Mouse (Mus musculus) forebrain, embryonic 12.5 days (tissue): ENCODE results near the gene Negr1. TPM values are rescaled to one million over a fixed set of nuclear protein-coding genes. Genes with fewer than 3 reads are reported as not detected.

Source experiments
- ATAC-seq: fragments of 200-750 bp; cut with Nextera tagmentation; 2 replicates; pipeline ENCODE4 v1.8.0; 2017; ENCODE audit warnings: moderate TSS enrichment; ENCODE audit not compliant: low FRiP score
- H3K27ac ChIP-seq: fragments of 300-500 bp; sonication (generic); 2 replicates; pipeline ENCODE4 v1.5.1; 2016; ENCODE audit warnings: mild to moderate bottlenecking
- H3K27me3 ChIP-seq: fragments of 300-500 bp; sonication (generic); 2 replicates; pipeline ENCODE4 v1.6.1; 2016; ENCODE audit warnings: mild to moderate bottlenecking
- H3K36me3 ChIP-seq: fragments of 300-500 bp; sonication (generic); replicated peaks from 2 replicates; pipeline ENCODE4 v1.6.1; 2016; ENCODE audit warnings: mild to moderate bottlenecking
- H3K4me1 ChIP-seq: fragments of 300-500 bp; sonication (generic); 2 replicates; pipeline ENCODE4 v1.6.1; 2016
- H3K4me2 ChIP-seq: fragments of 300-500 bp; sonication (generic); 2 replicates; pipeline ENCODE4 v1.6.1; 2016; ENCODE audit warnings: mild to moderate bottlenecking, moderate library complexity
- H3K4me3 ChIP-seq: fragments of 300-500 bp; sonication (generic); replicated peaks from 2 replicates; pipeline ENCODE4 v1.5.1; 2016; ENCODE audit warnings: mild to moderate bottlenecking
- H3K9ac ChIP-seq: fragments of 300-500 bp; sonication (generic); 2 replicates; pipeline ENCODE4 v1.6.1; 2016; ENCODE audit warnings: mild to moderate bottlenecking
- H3K9me3 ChIP-seq: fragments of 300-500 bp; sonication (generic); 2 replicates; pipeline ENCODE4 v1.6.1; 2016
- WGBS: fragments of 180-500 bp; shearing (Covaris S2); methylation state at CpG from one replicate; pipeline ENCODE4 v1.1.7; 2016; 5-methylcytosine and 5-hydroxymethylcytosine counted together
- polyA plus RNA-seq: library from polyadenylated mRNA; unstranded; fragments of >200 nt; fragmentation: Nextera tagmentation; extraction: Ambion mirVana; gene quantifications from 2 replicates; pipeline ENCODE4 v1.2.1, GENCODE M21; 2016

Negr1 gene
- polyA plus RNA-seq, 1 experiment from 2014 or later: 16.2 TPM

DNA sequence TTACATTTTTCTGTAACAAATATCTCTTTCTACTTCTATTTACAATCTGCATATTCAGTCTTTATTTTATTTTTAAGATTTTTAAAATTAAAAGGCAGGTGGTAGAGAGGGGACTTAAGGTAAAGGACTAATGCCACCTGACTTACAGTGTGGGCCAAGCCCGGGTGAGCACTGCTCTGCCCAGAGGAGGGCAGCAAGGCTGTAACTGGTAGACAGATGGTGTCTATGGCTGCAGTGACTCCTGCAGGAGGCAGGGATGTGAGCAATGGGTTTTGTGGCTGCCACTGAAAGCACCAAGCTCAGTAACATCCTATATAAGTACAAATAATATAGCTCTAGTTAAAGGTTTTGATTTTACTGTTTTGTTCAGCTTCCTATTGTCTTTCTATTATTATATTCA lies 210.5 kb downstream of the Negr1 start:
- H3K27ac ChIP-seq: no peak overlapping the region
- H3K9ac ChIP-seq: no peak overlapping the region
- H3K4me3 ChIP-seq: no peak overlapping the region
- H3K4me1 ChIP-seq: no peaks in the 10 kb centered on the region; the same call in 1 of the 2 replicates
- no peaks in the 10 kb centered on the region for H3K9me3 ChIP-seq
- H3K36me3 ChIP-seq: no peaks in the 10 kb centered on the region
- ATAC-seq: peak; percentile 42; the same call in 1 of the 2 replicates
- no peak overlapping the region for H3K4me2 ChIP-seq
- no peaks in the 10 kb centered on the region for H3K27me3 ChIP-seq
- 50% methylated on average over 1 of the region's 1 CpGs for whole genome bisulfite sequencing

DNA sequence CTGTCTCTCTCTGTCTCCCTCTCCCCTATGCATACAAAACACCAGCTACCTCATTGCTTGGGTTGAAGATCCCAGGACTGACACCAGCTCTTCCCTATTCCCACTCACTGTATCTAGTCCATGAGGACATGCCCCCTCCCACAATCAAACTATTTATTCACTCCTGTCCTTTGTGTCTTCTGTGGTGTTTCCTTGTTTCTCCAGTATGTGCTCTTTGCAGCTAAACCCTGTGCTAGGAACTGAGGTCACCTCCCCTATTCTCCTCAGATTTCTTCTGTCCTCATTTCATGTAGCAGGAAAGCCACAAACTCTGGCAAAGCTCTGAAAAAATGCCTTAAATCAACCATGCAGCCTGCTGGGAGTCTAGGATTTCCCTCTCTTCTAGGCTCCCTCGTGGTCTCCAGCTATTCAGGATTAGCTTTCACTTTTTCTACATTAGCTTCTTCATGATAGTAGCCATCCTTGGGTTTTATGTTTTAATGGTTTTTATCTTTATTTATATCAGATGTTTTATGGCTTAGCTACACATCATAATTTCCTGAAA lies 222.8 kb downstream of the Negr1 start:
- Histone ChIP-seq H3K9me3 (no peaks in the 10 kb centered on the region), H3K4me1 (peaks cover 4% of the 10 kb centered on the region), H3K4me2 (no peak overlapping the region), H3K27ac (no peak overlapping the region), H3K9ac (no peak overlapping the region), H3K36me3 (no peaks in the 10 kb centered on the region), H3K27me3 (no peaks in the 10 kb centered on the region), H3K4me3 (no peak overlapping the region)
- WGBS: 61% methylated on average over 1 of the region's 1 CpGs
- no peak for ATAC-seq

- ATAC-seq: no peak
- Histone ChIP-seq H3K36me3 (no peaks in the 10 kb centered on the region), H3K4me3 (no peak overlapping the region)
Measured at GRCm38 (mm10) chr3:156786355-156786754, 224.8 kb downstream of the Negr1 start.

GRCm38 (mm10) chr3:156791234-156791633 lies 229.6 kb downstream of the Negr1 start:
- H3K9me3 ChIP-seq: no peaks in the 10 kb centered on the region
- no peaks in the 10 kb centered on the region for H3K27me3 ChIP-seq
- no peak overlapping the region for H3K4me2 ChIP-seq
- no peak overlapping the region for H3K27ac ChIP-seq
- H3K9ac ChIP-seq: no peak overlapping the region
- H3K4me3 ChIP-seq: no peak overlapping the region
- peaks cover 10% of the 10 kb centered on the region; the same call in 1 of the 2 replicates for H3K4me1 ChIP-seq
- no peaks in the 10 kb centered on the region for H3K36me3 ChIP-seq
- ATAC-seq: peak; percentile 64; the same call in 1 of the 2 replicates

More at GRCm38 (mm10) chr3:156786355-156786754, 224.8 kb downstream of the Negr1 start:
- no peak overlapping the region for H3K4me2 ChIP-seq
- H3K27ac ChIP-seq: no peak overlapping the region
- no peaks in the 10 kb centered on the region for H3K27me3 ChIP-seq
- no peaks in the 10 kb centered on the region for H3K9me3 ChIP-seq
- 67% methylated on average over 1 of the region's 1 CpGs for WGBS
- no peak overlapping the region for H3K9ac ChIP-seq
- H3K4me1 ChIP-seq: peaks cover 7% of the 10 kb centered on the region

DNA sequence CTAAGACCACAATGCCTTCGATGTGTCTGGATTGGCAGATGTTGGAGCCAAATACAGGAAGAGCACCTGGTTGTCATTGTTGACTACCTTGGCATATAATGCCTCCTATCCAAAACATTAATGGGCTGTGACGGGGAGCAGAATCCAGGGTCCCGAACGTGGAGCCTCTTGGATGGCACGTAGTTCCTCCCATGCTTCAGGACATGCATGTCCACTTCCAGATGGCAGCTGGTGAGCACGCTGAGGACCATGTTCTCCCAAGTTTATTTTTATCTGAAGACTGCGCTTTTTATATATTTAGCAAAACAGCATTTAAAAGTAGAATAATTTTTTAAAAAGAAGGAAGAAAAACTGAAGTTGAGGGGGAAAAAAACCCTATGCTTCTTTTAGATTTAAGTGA lies 231.1 kb downstream of the Negr1 start:
- no peak overlapping the region for H3K9ac ChIP-seq
- ATAC-seq: no peak
- WGBS: 91% methylated on average over 7 of the region's 7 CpGs

DNA sequence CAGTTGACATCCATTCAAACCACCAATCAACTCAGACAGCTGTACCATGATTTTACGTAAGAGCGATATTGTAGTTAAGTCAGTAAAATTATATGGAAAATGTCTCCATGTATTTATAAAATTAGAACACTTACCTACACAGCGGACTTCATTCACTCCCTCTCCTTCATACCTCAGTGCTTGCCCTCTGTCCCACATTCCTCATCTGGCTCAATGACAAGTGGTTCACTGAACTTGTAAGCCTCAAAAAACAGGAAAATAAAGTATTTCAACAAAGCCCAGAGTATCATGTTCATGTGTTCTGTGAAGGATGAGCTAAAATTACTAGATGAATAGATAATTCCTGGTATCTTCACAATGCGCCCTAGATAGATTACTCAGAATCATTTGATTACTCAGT lies 232.5 kb downstream of the Negr1 start:
- Histone ChIP-seq H3K36me3 (no peaks in the 10 kb centered on the region), H3K4me3 (no peak overlapping the region), H3K27ac (no peak overlapping the region), H3K9ac (no peak overlapping the region), H3K4me1 (peaks cover 11% of the 10 kb centered on the region; the same call in 1 of the 2 replicates), H3K9me3 (no peaks in the 10 kb centered on the region), H3K27me3 (no peaks in the 10 kb centered on the region), H3K4me2 (no peak overlapping the region)
- no peak for ATAC-seq
- 89% methylated on average over 4 of the region's 4 CpGs for WGBS

More for the DNA sequence above, 231.1 kb downstream of the Negr1 start:
- Histone ChIP-seq H3K27ac (no peak overlapping the region), H3K4me3 (no peak overlapping the region), H3K4me2 (no peak overlapping the region), H3K9me3 (no peaks in the 10 kb centered on the region), H3K27me3 (no peaks in the 10 kb centered on the region), H3K4me1 (peaks cover 11% of the 10 kb centered on the region; the same call in 1 of the 2 replicates), H3K36me3 (no peaks in the 10 kb centered on the region)

DNA sequence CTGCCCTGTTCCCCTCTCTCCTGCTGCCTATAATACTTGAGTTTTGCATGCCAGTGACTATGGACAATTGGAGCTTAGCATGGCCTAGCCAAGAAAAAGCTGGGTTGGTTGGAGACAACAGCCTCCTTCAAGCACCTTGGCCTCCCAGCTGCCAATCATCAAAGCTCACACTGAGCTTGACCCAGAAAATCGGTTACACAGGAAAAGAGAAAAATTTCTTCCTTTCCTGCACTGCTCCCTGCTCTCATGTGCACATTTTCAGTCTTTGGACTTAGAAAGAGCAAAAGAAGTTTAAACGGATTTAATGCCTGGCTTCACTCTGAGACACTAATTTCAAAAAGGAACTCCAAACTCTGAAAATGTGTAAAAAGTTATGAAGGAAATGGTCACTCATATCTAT lies 233.0 kb downstream of the Negr1 start:
- Histone ChIP-seq H3K27me3 (no peaks in the 10 kb centered on the region), H3K9me3 (no peaks in the 10 kb centered on the region), H3K36me3 (no peaks in the 10 kb centered on the region), H3K4me2 (no peak overlapping the region), H3K4me3 (no peak overlapping the region), H3K27ac (no peak overlapping the region), H3K4me1 (peaks cover 11% of the 10 kb centered on the region; the same call in 1 of the 2 replicates), H3K9ac (no peak overlapping the region)
- 31% methylated on average over 2 of the region's 2 CpGs for WGBS
- no peak for ATAC-seq

- no peaks in the 10 kb centered on the region for H3K36me3 ChIP-seq
- H3K4me1 ChIP-seq: peaks cover 9% of the 10 kb centered on the region; the same call in 1 of the 2 replicates
- H3K27me3 ChIP-seq: no peaks in the 10 kb centered on the region
- no peak overlapping the region for H3K27ac ChIP-seq
- H3K4me3 ChIP-seq: no peak overlapping the region
- WGBS: 50% methylated on average over 6 of the region's 6 CpGs
- no peak overlapping the region for H3K4me2 ChIP-seq
- ATAC-seq: peak; percentile 57
- H3K9ac ChIP-seq: no peak overlapping the region
- H3K9me3 ChIP-seq: no peaks in the 10 kb centered on the region
Measured at GRCm38 (mm10) chr3:156796061-156796691, 234.6 kb downstream of the Negr1 start.

DNA sequence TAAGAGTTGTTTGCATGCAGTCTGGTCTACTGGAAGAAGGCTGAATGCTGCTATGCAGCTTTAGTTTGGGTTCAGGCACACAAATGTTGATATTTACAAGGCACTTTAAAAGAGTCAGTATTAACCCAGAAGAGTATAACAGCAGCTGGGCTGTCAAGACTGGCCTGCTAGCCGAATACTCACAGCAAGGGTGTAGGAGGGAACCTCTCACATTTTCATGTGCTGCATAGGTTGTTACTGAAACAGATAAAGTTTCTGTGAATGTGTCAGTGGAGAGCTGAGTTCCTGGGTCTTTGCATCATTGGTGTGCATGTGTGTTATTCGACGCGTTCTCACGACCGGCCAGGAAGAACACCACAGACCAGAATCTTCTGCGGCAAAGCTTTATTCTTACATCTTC lies 237.6 kb downstream of the Negr1 start:
- H3K9ac ChIP-seq: no peak overlapping the region
- no peak overlapping the region for H3K27ac ChIP-seq
- WGBS: 92% methylated on average over 7 of the region's 7 CpGs
- no peak for ATAC-seq
- H3K4me3 ChIP-seq: no peak overlapping the region
- H3K4me1 ChIP-seq: peaks cover 8% of the 10 kb centered on the region; the same call in 1 of the 2 replicates
- no peaks in the 10 kb centered on the region for H3K27me3 ChIP-seq
- H3K36me3 ChIP-seq: no peaks in the 10 kb centered on the region
- no peak overlapping the region for H3K4me2 ChIP-seq
- no peaks in the 10 kb centered on the region for H3K9me3 ChIP-seq

DNA sequence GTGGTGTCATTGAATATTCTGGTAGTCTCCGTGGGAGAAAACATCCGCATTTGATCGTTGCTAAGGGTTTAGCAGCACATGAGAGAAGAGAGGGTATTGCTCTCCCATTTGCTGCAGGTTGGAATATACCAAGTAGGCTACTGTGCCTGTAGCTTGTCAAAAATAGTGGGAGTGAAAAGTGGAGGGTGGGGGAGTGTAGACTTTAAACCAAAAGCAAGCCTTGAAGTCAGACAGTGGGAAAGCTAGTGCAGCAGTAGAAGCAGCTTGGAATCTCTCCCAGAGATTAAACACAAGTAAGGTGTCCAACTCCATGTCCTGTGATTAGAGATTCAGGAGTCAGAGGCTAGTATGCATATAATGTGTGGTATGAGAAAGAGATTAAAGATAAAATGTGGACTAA lies 248.2 kb downstream of the Negr1 start:
- Histone ChIP-seq H3K27me3 (no peaks in the 10 kb centered on the region), H3K9ac (no peak overlapping the region), H3K4me3 (no peak overlapping the region), H3K9me3 (no peaks in the 10 kb centered on the region), H3K4me2 (no peak overlapping the region), H3K27ac (no peak overlapping the region), H3K36me3 (no peaks in the 10 kb centered on the region), H3K4me1 (peaks cover 12% of the 10 kb centered on the region)
- no peak for ATAC-seq
- WGBS: 92% methylated on average over 3 of the region's 3 CpGs

- no peaks in the 10 kb centered on the region for H3K9me3 ChIP-seq
- H3K9ac ChIP-seq: no peak overlapping the region
Measured at GRCm38 (mm10) chr3:156816938-156817337, 255.3 kb downstream of the Negr1 start.

GRCm38 (mm10) chr3:156817452-156817851 lies 255.9 kb downstream of the Negr1 start:
- no peaks in the 10 kb centered on the region for H3K4me1 ChIP-seq
- H3K27ac ChIP-seq: no peak overlapping the region
- no peak overlapping the region for H3K9ac ChIP-seq
- H3K4me2 ChIP-seq: no peak overlapping the region
- no peaks in the 10 kb centered on the region for H3K9me3 ChIP-seq
- no peak overlapping the region for H3K4me3 ChIP-seq
- H3K36me3 ChIP-seq: no peaks in the 10 kb centered on the region
- ATAC-seq: no peak
- WGBS: 85% methylated on average over 6 of the region's 6 CpGs
- no peaks in the 10 kb centered on the region for H3K27me3 ChIP-seq

More at GRCm38 (mm10) chr3:156816938-156817337, 255.3 kb downstream of the Negr1 start:
- Histone ChIP-seq H3K36me3 (no peaks in the 10 kb centered on the region), H3K27me3 (no peaks in the 10 kb centered on the region), H3K4me1 (no peaks in the 10 kb centered on the region), H3K27ac (no peak overlapping the region), H3K4me2 (no peak overlapping the region), H3K4me3 (no peak overlapping the region)
- no peak for ATAC-seq

GRCm38 (mm10) chr3:156823039-156823438 lies 261.4 kb downstream of the Negr1 start:
- H3K4me2 ChIP-seq: no peak overlapping the region
- no peak for ATAC-seq
- H3K27me3 ChIP-seq: no peaks in the 10 kb centered on the region
- no peaks in the 10 kb centered on the region for H3K4me1 ChIP-seq
- 84% methylated on average over 3 of the region's 3 CpGs for WGBS
- no peaks in the 10 kb centered on the region for H3K9me3 ChIP-seq
- no peak overlapping the region for H3K4me3 ChIP-seq
- H3K36me3 ChIP-seq: no peaks in the 10 kb centered on the region
- no peak overlapping the region for H3K27ac ChIP-seq
- H3K9ac ChIP-seq: no peak overlapping the region
